Comparison of ENCODE assay signal across 8 mouse cellular contexts in genomic region chr13:13516376-13517225, GRCm38 (mm10).
DNase-seq lines count a peak whose midpoint lies in the region; ATAC-seq and TF ChIP-seq lines count a peak whose summit lies in the region.

No protein-coding gene starts in this region.

- WGBS in embryonic facial prominence, embryonic 13.5 days, result 46% methylated on average over 17 of the region's 17 CpGs
- WGBS in heart, embryonic 10.5 days, result 48% methylated on average over 17 of the region's 17 CpGs
- WGBS in kidney, embryonic 14.5 days, result 40% methylated on average over 17 of the region's 17 CpGs
- WGBS in midbrain, postnatal 0 days, result 53% methylated on average over 17 of the region's 17 CpGs

- peak; percentile 90 for DNase-seq in 3T3-L1 (ENCODE audit: low read depth, low spot score)
- DNase-seq in adrenal gland, postnatal 25 days, result peak; percentile 85
- DNase-seq in heart, embryonic 10.5 days (ENCODE audit: low spot score), result peak; percentile 89
- DNase-seq in liver, result peak; percentile 75
- peak; percentile 82 for DNase-seq in midbrain, postnatal 0 days (ENCODE audit: low spot score)
- peak; percentile 77 to 84 for DNase-seq in spleen, postnatal 10 days (ENCODE audit: low spot score in 2 of 2)

- H3K4me3 ChIP-seq in embryonic facial prominence, embryonic 13.5 days, result no peak overlapping the region
- no peak overlapping the region for H3K4me3 ChIP-seq in heart, embryonic 10.5 days
- H3K4me3 ChIP-seq in kidney, embryonic 14.5 days (ENCODE audit: low read length), result no peak overlapping the region
- no peak overlapping the region for H3K4me3 ChIP-seq in midbrain, postnatal 0 days (ENCODE audit: low read depth, low read length)

- no peaks in the 10 kb centered on the region for H3K36me3 ChIP-seq in embryonic facial prominence, embryonic 13.5 days
- no peaks in the 10 kb centered on the region for H3K36me3 ChIP-seq in heart, embryonic 10.5 days
- H3K36me3 ChIP-seq in kidney, embryonic 14.5 days (ENCODE audit: control insufficient read depth, insufficient read depth, low read length), result no peaks in the 10 kb centered on the region
- H3K36me3 ChIP-seq in midbrain, postnatal 0 days (ENCODE audit: insufficient read depth, low read length), result no peaks in the 10 kb centered on the region

- no peaks in the 10 kb centered on the region for H3K9me3 ChIP-seq in embryonic facial prominence, embryonic 13.5 days
- H3K9me3 ChIP-seq in heart, embryonic 10.5 days, result no peaks in the 10 kb centered on the region
- no peaks in the 10 kb centered on the region for H3K9me3 ChIP-seq in kidney, embryonic 14.5 days (ENCODE audit: control insufficient read depth, low read length)
- no peaks in the 10 kb centered on the region for H3K9me3 ChIP-seq in midbrain, postnatal 0 days (ENCODE audit: low read length)

- no peaks in the 10 kb centered on the region for H3K4me1 ChIP-seq in embryonic facial prominence, embryonic 13.5 days
- H3K4me1 ChIP-seq in heart, embryonic 10.5 days, result no peaks in the 10 kb centered on the region
- no peaks in the 10 kb centered on the region for H3K4me1 ChIP-seq in kidney, embryonic 14.5 days (ENCODE audit: control insufficient read depth, insufficient read depth, low read length)
- no peaks in the 10 kb centered on the region for H3K4me1 ChIP-seq in midbrain, postnatal 0 days (ENCODE audit: insufficient read depth, low read length)

- peak; percentile 93 for TF ChIP-seq CTCF in midbrain, postnatal 0 days (IDR thresholded peaks at IDR 0.05)

- H3K27ac ChIP-seq in embryonic facial prominence, embryonic 13.5 days, result no peak overlapping the region
- no peak overlapping the region for H3K27ac ChIP-seq in heart, embryonic 10.5 days
- no peak overlapping the region for H3K27ac ChIP-seq in kidney, embryonic 14.5 days (ENCODE audit: low read depth, low read length)
- H3K27ac ChIP-seq in midbrain, postnatal 0 days (ENCODE audit: low read depth, low read length), result no peak overlapping the region

- peak overlapping the region; percentile 37; the same call in 1 of the 2 replicates for H3K4me2 ChIP-seq in embryonic facial prominence, embryonic 13.5 days
- no peak overlapping the region for H3K4me2 ChIP-seq in kidney, embryonic 14.5 days (replicated peaks; ENCODE audit: low read depth, low read length)
- no peak overlapping the region for H3K4me2 ChIP-seq in midbrain, postnatal 0 days (ENCODE audit: low read depth, low read length, poor library complexity, severe bottlenecking)

- peak overlapping the region; percentile 49; the same call in 1 of the 2 replicates for H3K9ac ChIP-seq in embryonic facial prominence, embryonic 13.5 days
- H3K9ac ChIP-seq in kidney, embryonic 14.5 days (ENCODE audit: low read depth, low read length), result no peak overlapping the region
- H3K9ac ChIP-seq in midbrain, postnatal 0 days (replicated peaks; ENCODE audit: low read length, poor library complexity, severe bottlenecking), result no peak overlapping the region

- ATAC-seq in embryonic facial prominence, embryonic 13.5 days (ENCODE audit: insufficient number of reproducible peaks, insufficient read depth, low FRiP score, low TSS enrichment, low read depth), result no peak
- peak; percentile 74 for ATAC-seq in kidney, embryonic 14.5 days (ENCODE audit: low FRiP score, low TSS enrichment)
- ATAC-seq in midbrain, postnatal 0 days (ENCODE audit: low FRiP score), result peak; percentile 71

- no peaks in the 10 kb centered on the region for H3K27me3 ChIP-seq in embryonic facial prominence, embryonic 13.5 days
- no peaks in the 10 kb centered on the region for H3K27me3 ChIP-seq in heart, embryonic 10.5 days (ENCODE audit: insufficient read depth, poor library complexity, severe bottlenecking)
- no peaks in the 10 kb centered on the region for H3K27me3 ChIP-seq in kidney, embryonic 14.5 days (ENCODE audit: control insufficient read depth, insufficient read depth, low read length)
- no peaks in the 10 kb centered on the region for H3K27me3 ChIP-seq in midbrain, postnatal 0 days (ENCODE audit: insufficient read depth, low read length)
